Mouse (Mus musculus) frontal cortex, postnatal 14 days (tissue): ENCODE measurements at regions not wholly inside any gene's neighbourhood (a gene's known extent, or its start where the extent isn't known, plus 50 kb on each side); places are given as distances from the start of the nearest gene placed in this dataset.

Experiments used
- DNase-seq, 2 experiments: peaks; one replicate each; pipeline ENCODE4 v3.0.0; 2022; ENCODE audit warnings: low spot score in 2 of 2

DNA sequence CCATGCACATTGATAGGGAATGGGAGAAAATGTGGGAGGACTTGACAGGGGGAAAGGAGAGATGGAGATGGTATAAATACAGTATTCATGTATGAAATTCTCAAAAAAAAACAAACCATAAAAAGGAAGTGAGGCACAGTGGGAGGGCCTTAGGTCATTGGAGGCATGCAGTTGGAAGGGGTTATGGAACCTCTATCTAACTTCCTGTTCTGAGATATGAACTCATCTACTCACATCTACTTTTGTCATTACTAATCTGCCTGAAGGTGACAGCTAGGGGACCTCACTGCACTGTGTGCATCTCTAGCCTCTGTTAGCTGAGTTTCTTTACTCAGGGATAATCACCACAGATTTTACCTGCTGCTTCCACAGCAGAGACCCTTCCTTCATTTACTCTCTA lies 366.3 kb upstream of the Prickle1 start:
- DNase-seq = no peak

DNA sequence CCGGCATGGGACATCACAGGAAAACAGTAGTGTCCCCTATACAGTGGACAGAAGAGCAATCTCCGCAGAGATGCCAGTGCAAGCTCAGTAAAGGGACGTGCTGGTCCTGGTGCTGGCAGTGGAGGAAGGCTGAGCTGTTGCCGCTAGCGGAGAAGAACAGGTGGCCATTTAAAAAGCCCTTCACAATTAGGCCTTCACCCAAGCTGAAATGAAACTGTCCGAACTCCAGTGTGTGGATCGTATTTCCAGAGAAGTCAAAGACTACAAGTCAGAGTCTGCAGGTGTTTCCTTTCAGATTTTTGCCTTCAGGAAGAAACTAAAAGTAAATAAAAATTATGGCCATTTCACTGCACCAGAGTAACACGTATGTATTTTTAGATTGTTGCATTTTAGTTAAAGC lies 364.2 kb upstream of the Prickle1 start:
- DNase-seq = no peak

DNA sequence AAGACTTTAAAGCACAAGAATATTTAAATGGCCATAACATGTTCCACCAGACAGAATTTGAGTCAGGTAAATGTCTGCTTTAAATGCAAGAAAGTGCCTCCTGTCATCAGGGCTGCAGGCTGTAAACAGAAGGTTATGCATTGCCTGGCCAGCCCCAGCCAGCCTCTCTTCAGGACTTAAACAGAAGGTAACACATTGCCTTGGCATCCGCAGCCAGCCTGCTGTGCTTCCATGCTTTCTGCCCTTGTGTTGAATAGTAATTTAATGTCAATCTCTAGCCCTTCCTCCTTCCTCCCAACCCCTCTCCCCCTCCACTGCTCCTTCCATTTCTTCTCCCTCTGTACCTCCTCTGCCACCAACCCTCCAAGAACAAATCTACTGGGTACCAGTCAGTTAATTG lies 362.4 kb upstream of the Prickle1 start:
- no peak for DNase-seq

DNA sequence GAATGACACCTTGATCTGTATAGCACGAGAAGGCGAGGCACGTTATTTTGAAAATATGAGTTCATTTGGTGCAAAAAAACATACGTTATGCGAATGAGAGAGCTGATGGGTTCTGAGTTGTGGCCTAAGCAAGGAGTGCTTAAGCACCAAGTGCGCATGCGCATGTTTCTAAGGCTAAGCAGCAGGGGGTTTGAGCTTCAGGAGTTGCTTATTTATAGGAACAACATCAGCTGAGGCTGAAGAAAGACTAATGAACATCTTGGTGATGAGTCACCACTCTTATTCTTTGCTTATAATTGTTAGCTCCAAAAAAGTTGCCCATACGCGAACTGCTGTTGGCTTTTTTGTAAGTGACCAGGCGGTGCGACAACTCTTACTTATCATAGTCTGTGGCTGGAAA lies 361.1 kb upstream of the Prickle1 start:
- DNase-seq = no peak

- DNase-seq = no peak
Observed at GRCm38 (mm10) chr15:93953548-93953947, 357.9 kb upstream of the Prickle1 start.

- no peak for DNase-seq
Observed at GRCm38 (mm10) chr15:93950441-93950840, 354.8 kb upstream of the Prickle1 start.

GRCm38 (mm10) chr15:93948902-93949301 lies 353.2 kb upstream of the Prickle1 start:
- DNase-seq = no peak

- no peak for DNase-seq
Observed at GRCm38 (mm10) chr15:93943545-93943944, 347.9 kb upstream of the Prickle1 start.

DNA sequence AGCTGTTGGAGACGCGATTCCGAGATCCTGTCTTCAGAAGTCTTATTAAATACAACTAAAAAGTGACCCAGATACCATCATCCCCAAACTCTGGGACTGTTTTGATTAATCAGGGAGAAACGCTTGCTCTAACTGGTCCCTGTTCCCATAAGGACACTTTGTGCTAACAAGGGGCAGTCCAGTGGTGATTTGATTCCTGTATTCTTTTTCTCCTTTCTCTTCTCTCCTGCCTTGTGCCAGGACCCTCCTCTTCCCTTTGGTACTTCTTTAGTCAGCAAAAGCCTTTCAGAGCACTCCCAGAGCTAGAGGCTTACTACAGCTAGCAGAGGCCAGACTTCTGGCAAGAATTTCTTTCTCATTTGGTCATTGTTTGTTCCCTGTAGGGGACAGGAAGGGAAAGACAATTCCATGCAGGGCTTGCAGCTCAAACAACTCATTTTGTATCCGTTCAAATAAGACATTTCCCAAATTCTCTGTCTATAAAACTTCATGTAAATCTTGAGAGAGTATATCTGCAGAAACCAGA lies 337.3 kb upstream of the Prickle1 start:
- no peak for DNase-seq

- no peak for DNase-seq
Observed at GRCm38 (mm10) chr15:93926842-93927241, 331.2 kb upstream of the Prickle1 start.

DNA sequence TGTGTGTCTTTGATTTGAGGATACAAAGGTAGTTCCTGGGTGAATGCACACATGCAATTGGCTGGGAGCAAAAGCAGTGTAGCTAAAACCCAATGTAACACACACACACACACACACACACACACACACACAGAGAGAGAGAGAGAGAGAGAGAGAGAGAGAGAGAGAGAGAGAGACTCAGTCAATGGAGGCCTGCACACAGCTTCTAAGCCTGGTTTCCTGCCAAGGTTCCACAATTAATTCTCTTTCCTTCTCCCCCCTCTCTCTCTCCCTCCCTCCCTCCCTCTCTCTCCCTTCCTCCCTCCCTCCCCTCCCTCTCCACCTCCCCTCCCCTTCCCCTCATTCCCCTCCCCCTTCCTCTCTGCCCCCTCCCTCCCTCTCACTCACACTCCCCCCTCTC lies 330.6 kb upstream of the Prickle1 start:
- no peak for DNase-seq

- DNase-seq = no peak
Observed at GRCm38 (mm10) chr15:93921457-93922234, 326.0 kb upstream of the Prickle1 start.

- no peak for DNase-seq
Observed at GRCm38 (mm10) chr15:93920996-93921395, 325.3 kb upstream of the Prickle1 start.

GRCm38 (mm10) chr15:93919577-93919976 lies 323.9 kb upstream of the Prickle1 start:
- DNase-seq = no peak

GRCm38 (mm10) chr15:93916856-93917255 lies 321.2 kb upstream of the Prickle1 start:
- no peak for DNase-seq

DNA sequence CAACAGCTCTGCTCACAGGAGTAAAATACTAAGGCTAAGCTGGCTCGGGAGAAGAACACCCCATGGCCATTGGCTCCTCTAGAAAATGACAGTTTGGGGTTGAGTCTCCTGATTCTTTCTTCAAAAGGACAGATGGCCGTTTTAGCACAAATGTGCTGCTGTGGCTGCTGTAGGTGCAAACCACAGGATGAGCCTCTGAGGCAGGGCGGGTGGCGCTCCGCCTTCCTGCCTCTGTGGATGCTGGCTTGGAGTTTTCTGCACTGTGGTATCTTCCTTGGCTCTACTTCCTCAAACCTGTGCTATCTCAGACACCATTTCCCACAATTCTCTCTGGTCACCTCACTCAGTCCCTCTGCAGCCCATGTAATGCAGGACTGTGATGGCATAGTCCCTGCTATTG lies 317.8 kb upstream of the Prickle1 start:
- no peak for DNase-seq

DNA sequence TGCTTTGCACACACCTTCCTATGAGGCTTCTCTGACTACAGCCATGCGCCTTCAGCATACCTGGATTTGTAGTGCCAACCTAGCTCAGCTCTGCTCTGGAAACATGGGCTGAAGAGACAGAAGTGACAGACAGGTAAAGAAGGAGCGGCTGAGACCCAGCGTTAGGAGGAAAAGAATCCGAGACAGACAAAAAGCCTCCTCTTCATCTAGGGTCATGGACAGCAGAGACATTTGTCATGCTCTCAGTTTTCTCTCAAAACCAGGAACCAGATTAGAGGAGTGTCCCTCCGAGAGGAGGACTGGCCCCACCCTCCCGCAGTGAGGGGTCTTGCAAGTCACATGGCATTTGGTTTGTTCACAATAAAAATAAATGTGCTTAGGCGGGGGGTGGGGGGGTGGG lies 317.4 kb upstream of the Prickle1 start:
- no peak for DNase-seq

GRCm38 (mm10) chr15:93910981-93911431 lies 315.3 kb upstream of the Prickle1 start:
- DNase-seq = no peak

DNA sequence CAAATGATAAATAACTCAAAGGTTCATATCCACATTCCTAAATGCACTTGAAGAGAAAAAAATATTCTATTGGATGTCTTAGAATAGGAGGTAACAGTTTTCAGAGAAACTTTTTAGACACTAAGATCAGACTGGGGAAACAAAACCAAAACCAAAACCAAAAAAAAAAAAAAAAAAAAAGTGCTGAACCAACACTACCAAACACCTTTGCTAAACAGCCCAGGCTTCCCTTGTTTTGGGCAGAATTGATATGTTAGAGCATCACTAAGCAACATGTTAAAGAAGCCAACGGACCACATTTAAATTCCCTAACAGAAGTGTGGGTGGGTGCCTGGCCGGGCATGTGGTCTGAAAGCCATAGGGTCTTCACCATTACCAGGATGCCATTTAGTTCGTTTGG lies 314.5 kb upstream of the Prickle1 start:
- DNase-seq = no peak

- no peak for DNase-seq
Observed at GRCm38 (mm10) chr15:93903671-93904603, 308.2 kb upstream of the Prickle1 start.

- DNase-seq = no peak
Observed at GRCm38 (mm10) chr15:93882826-93883225, 287.1 kb upstream of the Prickle1 start.

- DNase-seq = no peak
Observed at GRCm38 (mm10) chr15:93881276-93881675, 285.6 kb upstream of the Prickle1 start.

DNA sequence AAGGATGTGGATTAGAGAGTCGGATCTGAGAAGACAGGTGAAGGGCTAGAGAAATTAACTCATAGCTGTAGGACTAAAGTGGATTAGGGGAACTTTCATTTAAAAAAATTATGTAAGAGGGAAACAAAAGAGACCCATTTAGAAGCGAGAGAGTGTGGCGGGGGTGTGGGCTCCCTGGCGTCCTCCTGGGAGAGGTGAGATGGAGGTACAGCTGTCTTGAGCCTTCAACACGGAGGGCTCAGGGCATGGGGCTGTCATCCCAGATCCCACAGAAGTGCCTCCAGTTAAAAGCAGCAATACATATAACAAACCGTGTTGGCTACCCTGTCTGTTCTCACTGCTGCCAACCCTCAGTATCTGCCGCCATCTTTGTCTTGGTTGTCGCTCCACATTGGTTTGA lies 284.6 kb upstream of the Prickle1 start:
- no peak for DNase-seq
